Mouse (Mus musculus) E14TG2a.4 (cell line): ENCODE measurements around the gene 1110002E22Rik.

ENCODE experiments used
- CTCF ChIP-seq: conservative IDR thresholded peaks from 2 replicates; pipeline ENCODE4 v1.5.1; 2014; ENCODE audit warnings: low read length
- NANOG ChIP-seq: IDR thresholded peaks from 2 replicates; pipeline ENCODE4 v1.6.1; 2014; ENCODE audit warnings: borderline replicate concordance, low read length, mixed read lengths

DNA sequence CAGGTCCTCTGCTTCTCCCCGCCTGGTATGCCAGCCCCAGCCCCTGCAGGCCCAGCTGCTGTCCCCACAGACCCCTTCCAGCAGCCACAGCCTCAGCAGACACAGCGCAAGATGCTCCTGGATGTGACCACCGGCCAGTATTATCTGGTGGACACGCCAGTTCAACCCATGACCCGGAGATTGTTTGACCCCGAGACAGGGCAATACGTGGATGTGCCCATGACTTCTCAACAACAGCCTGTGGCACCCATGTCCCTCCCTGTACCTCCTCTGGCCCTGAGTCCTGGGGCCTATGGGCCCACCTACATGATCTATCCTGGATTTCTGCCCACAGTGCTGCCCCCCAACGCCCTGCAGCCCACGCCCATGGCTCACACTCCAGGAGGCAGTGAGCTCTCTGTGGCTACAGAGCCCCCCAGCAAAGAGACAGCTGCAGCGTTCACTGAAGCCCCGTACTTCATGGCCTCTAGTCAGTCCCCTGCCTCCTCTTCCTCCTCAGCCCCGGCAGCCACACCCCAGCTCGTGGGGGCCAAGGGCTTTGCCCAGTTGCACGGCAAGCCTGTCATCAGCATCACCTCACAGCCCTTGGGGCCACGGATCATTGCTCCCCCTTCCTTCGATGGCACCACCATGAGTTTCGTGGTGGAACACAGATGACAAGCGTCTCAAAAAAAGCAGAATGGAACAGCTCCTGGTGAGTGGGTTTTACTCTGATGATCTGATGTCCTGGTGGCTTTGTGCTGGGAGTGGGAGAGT lies 5.1 kb downstream of the 1110002E22Rik start:
- TF ChIP-seq CTCF (no peak), NANOG (no peak)
